Mouse (Mus musculus) ES-E14 (cell line): Measurements from ENCODE around the gene Slc22a18.

Source experiments
- ZC3H11A ChIP-seq: IDR thresholded peaks from 2 replicates; pipeline ENCODE4 v1.6.1; 2012; ENCODE audit warnings: low read depth, mild to moderate bottlenecking, inconsistent platforms, low read length, borderline replicate concordance
- ZNF384 ChIP-seq: IDR thresholded peaks from 2 replicates; pipeline ENCODE4 v1.6.1; 2012; ENCODE audit warnings: low read depth, low read length, inconsistent platforms

DNA sequence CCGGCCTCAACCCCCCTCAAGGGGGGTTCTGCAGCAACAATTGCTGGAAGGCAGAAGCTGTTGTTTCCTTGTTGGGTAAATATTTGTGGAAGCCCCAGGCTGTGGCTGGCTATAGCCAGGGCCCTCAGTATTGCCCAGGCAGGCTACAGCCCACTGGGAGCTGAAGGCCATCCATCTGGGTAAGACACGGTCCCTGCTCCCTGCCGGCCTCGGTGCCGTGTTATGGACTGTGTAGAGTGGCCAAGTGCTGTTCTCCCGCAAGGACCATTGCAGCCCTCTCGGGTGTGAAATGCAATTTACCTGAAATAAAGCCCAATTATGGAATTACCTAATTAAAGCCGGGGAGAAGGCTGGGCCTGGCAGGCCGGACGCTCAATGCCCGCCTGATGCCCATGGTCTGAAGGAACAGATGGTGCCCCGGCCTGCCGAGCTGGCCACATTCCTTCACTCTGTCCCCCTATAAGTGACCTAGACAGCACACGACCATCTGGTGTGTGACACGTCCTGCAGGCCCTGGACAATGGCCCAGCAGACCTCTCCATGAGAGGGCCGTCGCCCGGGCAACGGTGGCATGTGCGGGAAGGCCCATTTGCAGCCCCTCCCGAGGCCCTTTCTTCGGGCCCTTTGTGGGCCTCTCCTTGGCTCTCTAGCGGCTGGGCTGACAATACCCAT, 45.3 kb upstream of the Slc22a18 start:
- TF ChIP-seq ZNF384 = no peak
- TF ChIP-seq ZC3H11A = no peak
